Mouse (Mus musculus): ENCODE measurements at regions not wholly inside any gene's neighbourhood (a gene's known extent, or its start where the extent isn't known, plus 50 kb on each side); places are given as distances from the start of the nearest gene placed in this dataset.
"Not testable (repeated sequence)": the region's sequence is repeated elsewhere in the genome, so short reads cannot be mapped to it uniquely, and the experiment has no call there.

DNA sequence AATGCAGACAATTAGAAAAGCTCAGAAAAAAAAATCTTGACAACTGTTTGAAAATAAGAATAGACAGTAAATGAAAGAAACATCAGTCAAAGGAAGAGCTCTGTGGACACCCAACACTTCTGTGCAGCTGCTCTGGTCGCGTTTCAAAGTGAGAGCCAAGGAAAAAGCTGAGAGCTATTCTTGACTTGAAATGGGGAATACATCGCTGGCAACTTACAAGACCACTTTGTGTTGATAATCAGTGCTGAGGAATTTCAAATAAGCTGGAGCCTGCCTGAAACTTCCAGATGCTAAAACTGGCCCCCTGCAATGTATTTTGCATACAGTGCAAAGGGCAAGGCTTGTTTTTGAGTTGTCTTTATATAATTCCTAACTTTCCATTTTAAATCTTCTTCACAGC, 177.1 kb upstream of the Ghr start:
- TF ChIP-seq EP300 (IDR thresholded peaks at IDR 0.05; ENCODE audit: low read depth) = no peak
- TF ChIP-seq CTCF (IDR thresholded peaks at IDR 0.05; ENCODE audit: low read depth) = no peak
- Histone ChIP-seq H3K27me3 (ENCODE audit: control insufficient read depth, insufficient read depth, low read length) (no peaks in the 10 kb centered on the region), H3K4me2 (ENCODE audit: low read depth, low read length) (no peak overlapping the region), H3K4me3 (ENCODE audit: low read depth, low read length) (no peak overlapping the region), H3K27ac (ENCODE audit: low read depth) (no peak overlapping the region), H3K4me1 (ENCODE audit: control insufficient read depth, insufficient read depth) (no peaks in the 10 kb centered on the region), H3K36me3 (replicated peaks; ENCODE audit: control insufficient read depth, insufficient read depth, low read length) (no peaks in the 10 kb centered on the region), H3K9me3 (replicated peaks; ENCODE audit: control insufficient read depth, low read length) (no peaks in the 10 kb centered on the region), H3K9ac (replicated peaks; ENCODE audit: low read depth, low read length) (no peak overlapping the region)
- DNase-seq (ENCODE audit: low spot score) = no peak
- 18% methylated on average over 3 of the region's 3 CpGs for WGBS
- ATAC-seq (ENCODE audit: insufficient read depth, low read depth) = no peak

DNA sequence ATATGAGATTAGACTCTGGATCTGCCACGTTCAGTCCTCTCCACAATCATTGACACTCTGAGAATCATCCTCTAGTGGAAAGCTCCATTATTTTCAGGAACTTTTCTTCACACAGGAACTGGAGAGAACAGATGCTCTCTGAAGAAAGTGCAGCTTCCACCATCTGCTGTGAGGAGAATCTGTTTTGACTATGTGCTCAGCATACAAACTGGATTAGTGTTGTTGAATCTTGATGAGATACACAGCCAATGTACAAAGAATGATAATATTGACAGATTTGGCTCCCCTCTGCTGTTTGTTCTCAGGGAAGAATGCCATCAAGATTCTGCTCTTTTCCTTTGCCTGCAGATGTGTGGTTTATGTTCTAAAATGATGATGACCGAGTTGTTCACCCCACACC, 172.3 kb upstream of the Ghr start:
- Histone ChIP-seq H3K4me3 (ENCODE audit: low read depth, low read length) (no peak overlapping the region), H3K4me1 (ENCODE audit: control insufficient read depth, insufficient read depth) (no peaks in the 10 kb centered on the region), H3K36me3 (replicated peaks; ENCODE audit: control insufficient read depth, insufficient read depth, low read length) (no peaks in the 10 kb centered on the region), H3K9me3 (replicated peaks; ENCODE audit: control insufficient read depth, low read length) (no peaks in the 10 kb centered on the region), H3K27me3 (ENCODE audit: control insufficient read depth, insufficient read depth, low read length) (no peaks in the 10 kb centered on the region), H3K4me2 (ENCODE audit: low read depth, low read length) (no peak overlapping the region), H3K27ac (ENCODE audit: low read depth) (no peak overlapping the region), H3K9ac (replicated peaks; ENCODE audit: low read depth, low read length) (no peak overlapping the region)
- ATAC-seq (ENCODE audit: insufficient read depth, low read depth) = no peak
- 76% methylated on average over 2 of the region's 2 CpGs for WGBS
- TF ChIP-seq CTCF (IDR thresholded peaks at IDR 0.05; ENCODE audit: low read depth) = no peak
- no peak for TF ChIP-seq EP300 (IDR thresholded peaks at IDR 0.05; ENCODE audit: low read depth)
- DNase-seq (ENCODE audit: low spot score) = no peak

DNA sequence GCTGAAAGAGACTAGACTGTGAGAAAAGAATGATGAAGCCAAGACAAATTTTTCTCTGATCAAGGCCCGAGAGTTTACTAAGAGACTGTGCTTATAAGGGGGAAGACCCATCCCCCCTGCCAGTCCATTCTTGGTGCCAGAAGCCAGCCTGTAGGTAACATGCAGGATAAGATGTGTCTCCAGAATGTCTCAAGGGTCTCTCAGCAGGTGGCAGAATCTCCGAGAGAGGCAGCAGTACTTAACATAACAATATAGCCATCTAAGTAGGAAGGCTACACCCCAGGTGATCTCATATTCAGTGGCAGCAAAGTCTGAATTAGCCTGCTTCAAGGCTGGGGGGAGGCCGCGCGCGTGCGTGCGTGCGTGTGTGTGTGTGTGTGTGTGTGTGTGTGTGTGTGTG, 164.8 kb upstream of the Ghr start:
- H3K27me3 ChIP-seq (ENCODE audit: control insufficient read depth, insufficient read depth, low read length); H3K36me3 ChIP-seq (replicated peaks; ENCODE audit: control insufficient read depth, insufficient read depth, low read length); DNase-seq (ENCODE audit: low spot score); H3K4me2 ChIP-seq (ENCODE audit: low read depth, low read length); ATAC-seq (ENCODE audit: insufficient read depth, low read depth); H3K9me3 ChIP-seq (replicated peaks; ENCODE audit: control insufficient read depth, low read length); H3K4me3 ChIP-seq (ENCODE audit: low read depth, low read length); H3K27ac ChIP-seq (ENCODE audit: low read depth); H3K9ac ChIP-seq (replicated peaks; ENCODE audit: low read depth, low read length); H3K4me1 ChIP-seq (ENCODE audit: control insufficient read depth, insufficient read depth): not testable (repeated sequence)
- WGBS = 84% methylated on average over 9 of the region's 9 CpGs

DNA sequence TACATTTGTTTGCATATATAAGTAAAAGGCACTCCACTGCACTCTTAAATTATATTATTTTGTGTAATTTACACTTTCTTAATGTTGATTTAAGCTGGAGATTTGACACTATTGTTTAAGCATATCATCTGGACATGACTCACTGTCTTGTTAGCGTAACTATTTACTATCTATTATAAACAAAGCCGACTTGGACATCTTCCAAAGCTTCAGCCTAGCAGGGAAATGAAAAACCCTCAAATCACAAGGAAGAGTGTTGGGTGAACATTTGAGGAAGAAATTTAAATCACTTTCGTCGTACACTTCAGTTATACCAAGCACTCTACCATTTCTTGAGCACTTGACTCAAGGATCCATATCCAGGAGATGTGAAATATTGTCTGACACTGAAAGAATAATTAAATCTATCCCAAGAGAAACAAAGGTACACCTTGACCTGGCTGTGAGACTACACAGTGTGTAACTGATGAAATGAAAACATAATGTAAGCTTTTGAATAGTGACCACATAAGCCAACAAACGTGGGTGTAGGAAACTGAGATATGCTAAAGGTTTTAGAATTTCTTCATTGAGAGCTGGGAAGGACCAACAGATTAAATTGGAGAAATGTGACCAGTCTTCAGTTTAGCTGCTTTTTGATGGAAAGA, 160.0 kb upstream of the Ghr start:
- ATAC-seq (ENCODE audit: insufficient read depth, low read depth) (no peak), DNase-seq (ENCODE audit: low spot score) (peak; percentile 23)
- Histone ChIP-seq H3K27me3 (ENCODE audit: control insufficient read depth, insufficient read depth, low read length) (no peaks in the 10 kb centered on the region), H3K27ac (ENCODE audit: low read depth) (no peak overlapping the region), H3K9ac (replicated peaks; ENCODE audit: low read depth, low read length) (no peak overlapping the region), H3K4me1 (ENCODE audit: control insufficient read depth, insufficient read depth) (no peaks in the 10 kb centered on the region), H3K9me3 (replicated peaks; ENCODE audit: control insufficient read depth, low read length) (no peaks in the 10 kb centered on the region), H3K4me2 (ENCODE audit: low read depth, low read length) (no peak overlapping the region), H3K36me3 (replicated peaks; ENCODE audit: control insufficient read depth, insufficient read depth, low read length) (no peaks in the 10 kb centered on the region), H3K4me3 (ENCODE audit: low read depth, low read length) (no peak overlapping the region)
- TF ChIP-seq EP300 (IDR thresholded peaks at IDR 0.05; ENCODE audit: low read depth) (no peak), CTCF (IDR thresholded peaks at IDR 0.05; ENCODE audit: low read depth) (no peak)
- 59% methylated on average over 5 of the region's 5 CpGs for WGBS

DNA sequence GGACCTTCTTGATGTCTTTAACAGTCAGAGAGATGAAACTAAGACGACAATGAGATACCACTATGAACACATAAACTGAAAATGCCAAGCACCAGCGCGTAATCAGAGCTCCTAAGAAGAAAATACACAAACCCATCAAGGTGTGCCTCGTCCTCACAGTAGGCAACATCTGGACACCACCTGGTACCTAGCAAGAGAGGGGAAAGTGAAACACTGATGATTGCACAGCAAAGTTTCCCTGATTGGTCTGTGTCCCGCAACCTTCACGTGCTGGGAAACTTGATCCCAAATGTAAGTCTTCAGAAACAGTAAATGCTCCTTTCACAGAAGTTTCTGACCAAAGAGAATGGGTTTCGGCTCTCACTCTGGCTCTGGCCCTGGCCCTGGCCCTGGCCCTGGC, 158.9 kb upstream of the Ghr start:
- Histone ChIP-seq H3K4me1 (ENCODE audit: control insufficient read depth, insufficient read depth) (no peaks in the 10 kb centered on the region), H3K9me3 (replicated peaks; ENCODE audit: control insufficient read depth, low read length) (no peaks in the 10 kb centered on the region), H3K27ac (ENCODE audit: low read depth) (no peak overlapping the region), H3K27me3 (ENCODE audit: control insufficient read depth, insufficient read depth, low read length) (no peaks in the 10 kb centered on the region), H3K36me3 (replicated peaks; ENCODE audit: control insufficient read depth, insufficient read depth, low read length) (no peaks in the 10 kb centered on the region), H3K9ac (replicated peaks; ENCODE audit: low read depth, low read length) (no peak overlapping the region), H3K4me3 (ENCODE audit: low read depth, low read length) (no peak overlapping the region), H3K4me2 (ENCODE audit: low read depth, low read length) (no peak overlapping the region)
- ATAC-seq (ENCODE audit: insufficient read depth, low read depth) (no peak), DNase-seq (ENCODE audit: low spot score) (no peak)
- no peak for TF ChIP-seq EP300 (IDR thresholded peaks at IDR 0.05; ENCODE audit: low read depth)
- TF ChIP-seq CTCF (IDR thresholded peaks at IDR 0.05; ENCODE audit: low read depth) = no peak
- WGBS = 83% methylated on average over 7 of the region's 7 CpGs

DNA sequence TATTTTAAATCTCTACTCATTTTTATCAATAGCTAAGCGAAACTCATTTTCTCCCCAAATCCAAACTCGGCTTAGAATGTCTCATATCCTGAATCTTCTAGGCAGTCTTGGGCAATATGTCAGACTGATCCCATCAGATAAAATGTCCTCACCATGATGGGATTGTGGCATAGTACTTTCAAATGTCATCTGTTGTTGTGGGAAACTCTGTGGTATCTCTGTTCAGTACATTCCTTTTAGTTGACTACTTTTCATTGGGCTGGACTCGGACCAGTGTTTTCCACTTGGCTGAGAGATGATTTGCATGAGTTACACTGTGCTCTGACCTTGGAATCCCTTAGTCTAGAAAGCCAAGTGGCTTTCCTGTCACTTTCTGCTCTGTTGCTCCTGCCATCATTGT, 141.9 kb upstream of the Ghr start:
- Histone ChIP-seq H3K4me1 (ENCODE audit: control insufficient read depth, insufficient read depth) (no peaks in the 10 kb centered on the region), H3K4me2 (ENCODE audit: low read depth, low read length) (no peak overlapping the region), H3K4me3 (ENCODE audit: low read depth, low read length) (no peak overlapping the region), H3K27me3 (ENCODE audit: control insufficient read depth, insufficient read depth, low read length) (no peaks in the 10 kb centered on the region), H3K9me3 (replicated peaks; ENCODE audit: control insufficient read depth, low read length) (no peaks in the 10 kb centered on the region), H3K27ac (ENCODE audit: low read depth) (no peak overlapping the region), H3K36me3 (replicated peaks; ENCODE audit: control insufficient read depth, insufficient read depth, low read length) (no peaks in the 10 kb centered on the region), H3K9ac (replicated peaks; ENCODE audit: low read depth, low read length) (no peak overlapping the region)
- DNase-seq (ENCODE audit: low spot score) = no peak
- ATAC-seq (ENCODE audit: insufficient read depth, low read depth) = no peak
- TF ChIP-seq CTCF (IDR thresholded peaks at IDR 0.05; ENCODE audit: low read depth) = no peak
- WGBS = 54% methylated on average over 3 of the region's 3 CpGs

Data from heart, postnatal 0 days (tissue).